Mouse (Mus musculus): ENCODE measurements at regions not wholly inside any gene's neighbourhood (a gene's known extent, or its start where the extent isn't known, plus 50 kb on each side); places are given as distances from the start of the nearest gene placed in this dataset.

DNA sequence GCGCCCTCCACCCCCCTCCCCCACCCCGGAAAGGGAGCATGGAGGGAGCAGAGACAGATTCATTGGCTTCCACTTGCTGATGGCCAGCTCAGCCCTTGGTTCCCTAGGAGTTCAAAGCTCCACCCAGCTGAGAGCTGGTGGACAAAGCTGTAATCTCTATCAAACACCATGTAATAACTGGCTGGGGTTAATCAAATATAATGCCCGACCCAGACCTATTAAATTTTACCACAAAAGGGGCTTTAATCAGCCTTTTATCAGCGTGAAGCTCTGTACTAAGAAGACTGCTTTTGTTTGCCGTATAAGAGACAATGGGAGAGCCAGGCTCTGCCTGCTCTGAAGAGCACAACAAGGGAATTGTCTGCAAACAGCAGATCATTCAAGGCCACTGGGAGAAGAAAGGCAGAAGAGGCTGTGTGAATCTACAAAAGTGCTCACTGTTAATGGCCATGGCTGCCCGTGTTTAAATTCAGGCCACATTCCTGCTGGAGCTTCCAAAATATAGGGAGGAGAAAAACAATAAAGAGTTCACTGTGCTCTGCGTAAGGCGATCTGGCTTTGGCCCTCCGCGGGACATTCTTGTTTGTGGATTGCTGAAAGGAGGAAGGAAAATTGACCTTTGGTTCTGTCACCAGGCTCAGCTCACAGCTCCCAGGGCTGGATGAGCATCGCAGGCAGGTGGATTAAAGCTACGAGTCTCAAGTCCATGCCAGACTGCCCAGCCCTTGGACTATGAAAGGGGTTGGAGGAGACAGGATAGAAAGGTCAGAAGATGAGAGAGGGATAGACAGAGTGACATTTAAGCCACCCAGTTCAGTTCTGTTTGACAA lies 114.4 kb upstream of the Foxn2 start:
- WGBS, result 21% methylated on average over 12 of the region's 12 CpGs
- Histone ChIP-seq H3K9me3 (ENCODE audit: control insufficient read depth, low read length) (0 out of 2 replicates have a peak, but pooled peaks cover 4% of the 10 kb centered on the region), H3K9ac (ENCODE audit: low read depth, low read length) (no peak overlapping the region), H3K4me1 (ENCODE audit: control insufficient read depth, insufficient read depth, low read length) (peaks cover 15% of the 10 kb centered on the region; the same call in 1 of the 2 replicates), H3K4me2 (ENCODE audit: low read depth, low read length) (no peak overlapping the region), H3K27me3 (replicated peaks; ENCODE audit: control insufficient read depth, insufficient read depth, low read length) (no peaks in the 10 kb centered on the region), H3K4me3 (ENCODE audit: low read depth, low read length) (no peak overlapping the region), H3K36me3 (ENCODE audit: control insufficient read depth, insufficient read depth, low read length) (no peaks in the 10 kb centered on the region), H3K27ac (replicated peaks; ENCODE audit: low read depth, low read length) (peak overlapping the region; percentile 10; the same call in 1 of the 2 replicates)
- DNase-seq (ENCODE audit: low spot score) (peak; percentile 53), ATAC-seq (ENCODE audit: low read depth) (peak; percentile 64; the same call in 1 of the 2 replicates)

- no peak overlapping the region for H3K4me2 ChIP-seq (ENCODE audit: low read depth, low read length)
- no peak overlapping the region for H3K9ac ChIP-seq (ENCODE audit: low read depth, low read length)
- WGBS, result 74% methylated on average over 4 of the region's 4 CpGs
- no peak overlapping the region for H3K4me3 ChIP-seq (ENCODE audit: low read depth, low read length)
- H3K27ac ChIP-seq (replicated peaks; ENCODE audit: low read depth, low read length), result no peak overlapping the region
- ATAC-seq (ENCODE audit: low read depth) (no peak), DNase-seq (ENCODE audit: low spot score) (no peak)
- 0 out of 2 replicates have a peak, but pooled peaks cover 4% of the 10 kb centered on the region for H3K9me3 ChIP-seq (ENCODE audit: control insufficient read depth, low read length)
- peaks cover 15% of the 10 kb centered on the region; the same call in 1 of the 2 replicates for H3K4me1 ChIP-seq (ENCODE audit: control insufficient read depth, insufficient read depth, low read length)
- H3K27me3 ChIP-seq (replicated peaks; ENCODE audit: control insufficient read depth, insufficient read depth, low read length), result no peaks in the 10 kb centered on the region
- no peaks in the 10 kb centered on the region for H3K36me3 ChIP-seq (ENCODE audit: control insufficient read depth, insufficient read depth, low read length)
Observed at GRCm38 (mm10) chr17:88326740-88327123, 113.8 kb upstream of the Foxn2 start.

- Histone ChIP-seq H3K4me2 (ENCODE audit: low read depth, low read length) (no peak overlapping the region), H3K9me3 (ENCODE audit: control insufficient read depth, low read length) (0 out of 2 replicates have a peak, but pooled peaks cover 4% of the 10 kb centered on the region), H3K9ac (ENCODE audit: low read depth, low read length) (no peak overlapping the region), H3K4me3 (ENCODE audit: low read depth, low read length) (no peak overlapping the region), H3K4me1 (ENCODE audit: control insufficient read depth, insufficient read depth, low read length) (peaks cover 15% of the 10 kb centered on the region; the same call in 1 of the 2 replicates), H3K36me3 (ENCODE audit: control insufficient read depth, insufficient read depth, low read length) (no peaks in the 10 kb centered on the region), H3K27ac (replicated peaks; ENCODE audit: low read depth, low read length) (no peak overlapping the region), H3K27me3 (replicated peaks; ENCODE audit: control insufficient read depth, insufficient read depth, low read length) (no peaks in the 10 kb centered on the region)
- ATAC-seq (ENCODE audit: low read depth) (no peak), DNase-seq (ENCODE audit: low spot score) (no peak)
- 31% methylated on average over 8 of the region's 8 CpGs for WGBS
Observed at GRCm38 (mm10) chr17:88327791-88328190, 112.7 kb upstream of the Foxn2 start.

DNA sequence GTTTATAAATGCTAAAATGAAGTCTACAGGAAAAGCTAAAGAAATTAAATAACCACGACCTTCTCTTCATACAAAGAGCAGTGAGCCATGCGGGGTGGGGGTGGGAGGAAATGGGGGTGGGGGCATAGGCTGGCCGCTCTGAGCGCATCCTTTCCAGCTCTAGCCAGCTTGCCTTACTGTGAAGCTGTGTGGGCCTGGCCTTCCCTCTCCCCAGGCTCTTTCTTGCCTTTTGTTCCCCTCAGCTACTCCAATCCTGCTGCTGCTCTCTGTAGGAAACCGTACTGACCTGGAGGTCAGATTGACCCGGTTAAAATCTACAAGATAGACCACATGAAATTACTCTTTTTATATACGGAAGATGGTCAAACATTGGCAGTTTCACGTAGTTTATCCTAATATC lies 111.7 kb upstream of the Foxn2 start:
- Histone ChIP-seq H3K4me1 (ENCODE audit: control insufficient read depth, insufficient read depth, low read length) (peaks cover 15% of the 10 kb centered on the region; the same call in 1 of the 2 replicates), H3K9me3 (ENCODE audit: control insufficient read depth, low read length) (0 out of 2 replicates have a peak, but pooled peaks cover 4% of the 10 kb centered on the region), H3K36me3 (ENCODE audit: control insufficient read depth, insufficient read depth, low read length) (no peaks in the 10 kb centered on the region), H3K9ac (ENCODE audit: low read depth, low read length) (no peak overlapping the region), H3K27ac (replicated peaks; ENCODE audit: low read depth, low read length) (no peak overlapping the region), H3K27me3 (replicated peaks; ENCODE audit: control insufficient read depth, insufficient read depth, low read length) (no peaks in the 10 kb centered on the region), H3K4me2 (ENCODE audit: low read depth, low read length) (no peak overlapping the region), H3K4me3 (ENCODE audit: low read depth, low read length) (no peak overlapping the region)
- 28% methylated on average over 8 of the region's 8 CpGs for WGBS
- DNase-seq (ENCODE audit: low spot score), result no peak
- ATAC-seq (ENCODE audit: low read depth), result 0 out of 2 replicates have a peak, but pooled peaks have one; percentile 23

GRCm38 (mm10) chr17:88329715-88330114 lies 110.8 kb upstream of the Foxn2 start:
- Histone ChIP-seq H3K27me3 (replicated peaks; ENCODE audit: control insufficient read depth, insufficient read depth, low read length) (no peaks in the 10 kb centered on the region), H3K27ac (replicated peaks; ENCODE audit: low read depth, low read length) (no peak overlapping the region), H3K9me3 (ENCODE audit: control insufficient read depth, low read length) (0 out of 2 replicates have a peak, but pooled peaks cover 4% of the 10 kb centered on the region), H3K36me3 (ENCODE audit: control insufficient read depth, insufficient read depth, low read length) (no peaks in the 10 kb centered on the region), H3K9ac (ENCODE audit: low read depth, low read length) (no peak overlapping the region), H3K4me1 (ENCODE audit: control insufficient read depth, insufficient read depth, low read length) (peaks cover 15% of the 10 kb centered on the region; the same call in 1 of the 2 replicates), H3K4me3 (ENCODE audit: low read depth, low read length) (no peak overlapping the region), H3K4me2 (ENCODE audit: low read depth, low read length) (no peak overlapping the region)
- ATAC-seq (ENCODE audit: low read depth), result 0 out of 2 replicates have a peak, but pooled peaks have one; percentile 27
- DNase-seq (ENCODE audit: low spot score), result peak; percentile 74
- 60% methylated on average over 9 of the region's 9 CpGs for WGBS

DNA sequence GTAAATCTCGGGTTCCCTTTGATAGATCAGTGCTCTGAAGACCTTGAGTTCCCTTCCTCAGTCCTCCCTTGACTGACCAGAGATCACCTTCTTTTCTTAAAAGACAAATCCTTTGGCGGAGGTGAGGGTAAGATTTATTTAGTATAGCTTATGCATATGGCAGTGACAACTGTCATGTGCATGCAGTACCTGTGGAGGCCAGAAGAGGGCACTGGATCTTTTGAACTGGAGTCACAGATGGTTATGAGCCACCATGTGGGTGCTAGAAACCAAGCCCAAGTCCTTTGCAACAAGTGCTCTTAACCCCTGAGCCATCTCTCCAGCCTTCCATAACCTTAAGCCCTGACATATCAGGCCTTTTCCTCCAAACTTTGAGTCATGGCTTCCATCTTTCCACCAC lies 110.4 kb upstream of the Foxn2 start:
- no peak overlapping the region for H3K9ac ChIP-seq (ENCODE audit: low read depth, low read length)
- peaks cover 15% of the 10 kb centered on the region; the same call in 1 of the 2 replicates for H3K4me1 ChIP-seq (ENCODE audit: control insufficient read depth, insufficient read depth, low read length)
- H3K27ac ChIP-seq (replicated peaks; ENCODE audit: low read depth, low read length), result no peak overlapping the region
- 83% methylated on average over 2 of the region's 2 CpGs for WGBS
- no peaks in the 10 kb centered on the region for H3K27me3 ChIP-seq (replicated peaks; ENCODE audit: control insufficient read depth, insufficient read depth, low read length)
- no peak overlapping the region for H3K4me2 ChIP-seq (ENCODE audit: low read depth, low read length)
- H3K36me3 ChIP-seq (ENCODE audit: control insufficient read depth, insufficient read depth, low read length), result no peaks in the 10 kb centered on the region
- H3K9me3 ChIP-seq (ENCODE audit: control insufficient read depth, low read length), result 0 out of 2 replicates have a peak, but pooled peaks cover 4% of the 10 kb centered on the region
- H3K4me3 ChIP-seq (ENCODE audit: low read depth, low read length), result no peak overlapping the region
- DNase-seq (ENCODE audit: low spot score) (no peak), ATAC-seq (ENCODE audit: low read depth) (no peak)

GRCm38 (mm10) chr17:88333816-88334215 lies 106.7 kb upstream of the Foxn2 start:
- DNase-seq (ENCODE audit: low spot score), result no peak
- WGBS, result 53% methylated on average over 4 of the region's 4 CpGs
- H3K4me2 ChIP-seq (ENCODE audit: low read depth, low read length), result no peak overlapping the region

DNA sequence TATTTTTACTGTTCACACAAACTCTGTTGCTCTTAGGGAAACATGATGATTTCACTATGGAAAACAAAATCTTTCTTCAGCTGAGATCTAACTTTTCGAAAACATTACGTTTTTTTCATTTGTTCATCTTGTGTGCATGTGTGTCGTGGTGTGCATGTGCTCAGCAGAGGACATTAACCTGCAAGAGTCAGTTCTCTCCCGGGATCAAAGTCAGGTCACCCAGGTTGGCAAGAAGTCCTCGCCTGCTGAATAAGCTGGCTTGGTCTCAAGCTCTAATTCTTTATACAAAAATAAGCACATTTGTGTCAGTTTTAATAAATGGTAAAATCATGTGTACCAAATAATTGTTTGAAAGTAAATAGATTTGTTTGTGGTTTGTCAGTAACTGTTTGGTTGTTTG lies 105.2 kb upstream of the Foxn2 start:
- H3K36me3 ChIP-seq (ENCODE audit: control insufficient read depth, insufficient read depth, low read length), result no peaks in the 10 kb centered on the region
- no peak overlapping the region for H3K27ac ChIP-seq (replicated peaks; ENCODE audit: low read depth, low read length)
- H3K9me3 ChIP-seq (ENCODE audit: control insufficient read depth, low read length), result 0 out of 2 replicates have a peak, but pooled peaks cover 3% of the 10 kb centered on the region
- H3K4me1 ChIP-seq (ENCODE audit: control insufficient read depth, insufficient read depth, low read length), result no peaks in the 10 kb centered on the region
- no peaks in the 10 kb centered on the region for H3K27me3 ChIP-seq (replicated peaks; ENCODE audit: control insufficient read depth, insufficient read depth, low read length)
- DNase-seq (ENCODE audit: low spot score) (no peak), ATAC-seq (ENCODE audit: low read depth) (no peak)
- no peak overlapping the region for H3K9ac ChIP-seq (ENCODE audit: low read depth, low read length)
- H3K4me3 ChIP-seq (ENCODE audit: low read depth, low read length), result no peak overlapping the region
- 76% methylated on average over 5 of the region's 5 CpGs for WGBS
- H3K4me2 ChIP-seq (ENCODE audit: low read depth, low read length), result no peak overlapping the region

More at GRCm38 (mm10) chr17:88333816-88334215, 106.7 kb upstream of the Foxn2 start:
- ATAC-seq (ENCODE audit: low read depth), result no peak
- 0 out of 2 replicates have a peak, but pooled peaks cover 4% of the 10 kb centered on the region for H3K9me3 ChIP-seq (ENCODE audit: control insufficient read depth, low read length)
- H3K27me3 ChIP-seq (replicated peaks; ENCODE audit: control insufficient read depth, insufficient read depth, low read length), result no peaks in the 10 kb centered on the region
- H3K27ac ChIP-seq (replicated peaks; ENCODE audit: low read depth, low read length), result no peak overlapping the region
- H3K4me3 ChIP-seq (ENCODE audit: low read depth, low read length), result no peak overlapping the region
- no peaks in the 10 kb centered on the region for H3K36me3 ChIP-seq (ENCODE audit: control insufficient read depth, insufficient read depth, low read length)
- H3K4me1 ChIP-seq (ENCODE audit: control insufficient read depth, insufficient read depth, low read length), result no peaks in the 10 kb centered on the region
- H3K9ac ChIP-seq (ENCODE audit: low read depth, low read length), result no peak overlapping the region
